Mouse (Mus musculus): ENCODE results near the gene Gse1.

GRCm38 (mm10) chr8:120304097-120304496 is 75.8 kb downstream of the Gse1 start:
- TF ChIP-seq POLR2A (IDR thresholded peaks at IDR 0.05; ENCODE audit: control insufficient read depth in 1 of 2, insufficient read depth in 1 of 2, low read depth in 1 of 2, low read length in 2 of 2, poor library complexity in 1 of 2) (no peak), RAD21 (IDR thresholded peaks at IDR 0.05; ENCODE audit: low read depth, low read length) (no peak), RCOR1 (IDR thresholded peaks at IDR 0.05; ENCODE audit: low read depth, low read length) (no peak), CTCF (IDR thresholded peaks at IDR 0.05 in 2 of 3, conservative IDR thresholded peaks at IDR 0.05 in 1 of 3; ENCODE audit: control insufficient read depth in 1 of 3, insufficient read depth in 1 of 3, low read depth in 2 of 3, low read length in 3 of 3, poor library complexity in 1 of 3, severe bottlenecking in 1 of 3) (no peak), ZC3H11A (IDR thresholded peaks at IDR 0.05; ENCODE audit: low read depth, low read length) (no peak), TBP (IDR thresholded peaks at IDR 0.05; ENCODE audit: low read depth, low read length) (no peak), SIN3A (IDR thresholded peaks at IDR 0.05; ENCODE audit: low read length) (no peak), MAZ (IDR thresholded peaks at IDR 0.05; ENCODE audit: low read depth, low read length) (no peak), MXI1 (IDR thresholded peaks at IDR 0.05; ENCODE audit: low read depth, low read length) (no peak), CHD1 (IDR thresholded peaks at IDR 0.05; ENCODE audit: low read depth, low read length) (no peak), ZKSCAN1 (IDR thresholded peaks at IDR 0.05; ENCODE audit: low read depth, low read length) (no peak), ETS1 (IDR thresholded peaks at IDR 0.05; ENCODE audit: low read depth, low read length) (no peak), POLR2AphosphoS5 (IDR thresholded peaks at IDR 0.05; ENCODE audit: borderline replicate concordance, low read depth, low read length) (no peak), E2F4 (IDR thresholded peaks at IDR 0.05; ENCODE audit: borderline replicate concordance, low read depth, low read length) (no peak)

Measured in MEL (cell line).